Mouse (Mus musculus) cerebellum, adult 18-20 months (tissue): ENCODE data around the gene Bptf.
A peak's percentile ranks its signal among the peaks of the same experiment; 100 is the strongest.
"Not testable (repeated sequence)": the region's sequence is repeated elsewhere in the genome, so short reads cannot be mapped to it uniquely, and the experiment has no call there.

Experiments
- DNase-seq, 2 experiments: peaks; one replicate each; pipeline ENCODE4 v3.0.0; 2021

The Bptf gene

DNA sequence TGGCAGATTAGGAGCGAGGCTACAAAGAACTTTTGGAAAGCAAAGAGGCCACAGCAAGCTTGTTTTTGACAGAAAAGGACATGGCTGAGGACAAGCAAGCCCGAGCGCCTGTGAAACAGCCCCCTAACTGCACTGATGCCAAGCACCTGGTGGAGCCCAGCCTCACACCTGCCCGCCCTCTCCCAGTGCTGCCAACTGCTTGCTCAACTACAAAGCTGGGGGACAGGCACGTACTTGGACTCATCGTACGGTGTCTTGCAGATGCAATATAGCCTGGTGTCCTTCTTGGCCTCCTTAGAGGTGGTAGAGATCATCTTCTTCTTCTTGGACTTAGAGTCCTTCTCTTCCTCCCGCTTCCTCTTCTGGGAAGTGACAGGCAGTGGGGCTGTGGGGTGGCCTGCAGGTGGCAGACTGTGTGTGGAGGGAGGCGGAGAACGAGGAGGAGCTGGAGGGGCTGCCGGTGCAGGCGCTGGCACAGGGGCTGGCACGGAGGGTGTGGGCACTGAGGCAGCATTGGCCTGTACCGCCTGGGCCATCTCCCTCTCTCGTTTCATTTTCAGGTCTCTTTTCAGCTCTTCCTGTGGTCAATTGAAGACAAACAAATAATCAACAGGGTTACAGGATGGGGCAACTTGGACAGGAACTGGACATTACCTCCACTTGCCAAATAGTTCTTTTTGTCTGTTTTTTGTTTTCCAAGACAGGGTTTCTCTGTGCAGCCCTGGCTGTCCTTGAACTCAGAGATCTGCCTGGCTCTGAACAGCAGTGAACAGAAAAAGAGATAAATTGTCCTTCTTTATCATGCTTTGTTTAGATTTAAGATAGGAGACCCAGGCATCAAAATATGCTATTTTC is 84.9 kb downstream of the Bptf start:
- no peak for DNase-seq

- no peak for DNase-seq
Observed at GRCm38 (mm10) chr11:107045546-107045945, 86.4 kb downstream of the Bptf start.

DNA sequence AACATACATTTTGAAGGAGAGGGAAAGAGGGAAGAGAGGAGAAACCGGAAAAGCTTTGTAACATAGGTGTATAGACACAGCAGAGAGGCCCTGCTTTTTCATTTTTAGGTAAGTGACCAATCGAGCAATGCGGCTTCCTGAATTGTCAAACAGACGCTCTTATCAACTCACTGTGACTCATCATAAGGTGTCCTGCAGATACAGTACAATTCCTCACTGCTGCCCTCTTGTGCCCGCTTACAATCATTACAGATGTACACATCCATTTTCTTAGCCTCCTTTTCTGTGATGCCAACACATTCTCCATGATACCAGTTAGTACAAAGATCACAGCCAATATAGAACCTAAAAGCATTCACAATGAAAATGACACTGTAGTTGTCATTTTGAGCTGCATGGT is 87.6 kb downstream of the Bptf start:
- peak; percentile 85 to 88 for DNase-seq

DNA sequence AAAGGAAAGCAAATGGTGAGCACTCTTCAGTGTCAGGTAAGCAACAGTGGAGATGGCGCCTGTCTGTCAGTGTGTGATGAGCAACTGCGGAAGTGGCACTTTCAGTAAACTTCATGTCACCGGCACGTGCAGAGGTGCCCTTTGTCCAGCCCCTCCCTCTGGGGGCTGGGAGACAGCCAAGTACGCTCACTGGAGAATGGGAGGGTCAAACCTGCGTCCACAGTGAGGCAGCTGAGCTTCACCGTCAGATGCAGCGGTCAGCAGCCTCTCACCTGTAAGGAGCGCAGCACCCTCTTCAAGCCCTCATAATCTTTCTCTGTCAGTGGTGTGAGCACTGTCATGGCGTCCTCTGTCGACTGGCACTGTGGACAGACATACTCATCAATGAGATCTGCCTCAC is 88.6 kb downstream of the Bptf start:
- no peak for DNase-seq

DNA sequence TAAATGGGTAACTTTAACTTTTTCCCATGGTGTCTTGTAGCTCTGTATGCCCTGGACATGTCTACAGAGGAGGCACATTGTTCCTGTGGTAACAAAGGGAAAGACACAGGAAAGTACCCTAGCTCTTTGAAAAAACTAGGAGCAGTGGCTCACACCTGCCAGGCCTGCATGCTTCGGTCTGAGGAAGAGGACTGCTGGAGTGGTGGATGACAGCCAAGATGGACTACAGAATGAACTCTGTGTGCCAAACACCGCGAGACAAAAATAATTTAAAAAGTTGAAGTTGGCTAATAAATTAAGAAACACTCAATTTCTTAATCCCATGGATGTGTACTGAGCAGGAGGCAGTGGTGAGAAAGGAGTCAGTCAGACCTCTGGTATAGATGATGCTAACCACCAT is 90.5 kb downstream of the Bptf start:
- DNase-seq, result no peak

DNA sequence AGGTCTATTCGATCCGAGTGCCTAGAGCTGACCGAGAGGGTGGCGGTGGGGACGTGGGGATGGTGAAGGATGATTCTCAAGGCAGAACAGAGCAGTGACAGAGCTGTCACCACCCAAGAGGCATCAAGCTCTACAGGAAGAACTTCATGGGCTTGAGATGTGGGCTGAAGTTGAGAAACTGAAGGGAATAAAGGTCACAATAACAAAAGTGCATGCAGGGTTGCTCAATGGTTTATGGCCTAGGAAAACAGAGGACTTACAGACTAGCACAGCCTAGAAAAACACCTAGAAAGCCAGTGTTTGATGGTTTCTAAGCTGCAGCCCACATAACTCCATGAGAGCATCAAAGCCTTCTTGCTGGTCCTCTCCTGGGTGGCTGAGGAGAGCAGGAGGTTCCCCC is 92.5 kb downstream of the Bptf start:
- DNase-seq, result no peak

GRCm38 (mm10) chr11:107034085-107034810 is 97.7 kb downstream of the Bptf start:
- DNase-seq, result no peak

GRCm38 (mm10) chr11:107031635-107032034 is 100.3 kb downstream of the Bptf start:
- DNase-seq, result no peak

GRCm38 (mm10) chr11:107029536-107029935 is 102.4 kb downstream of the Bptf start:
- DNase-seq, result no peak

GRCm38 (mm10) chr11:107028754-107029153 is 103.2 kb downstream of the Bptf start:
- no peak for DNase-seq

- no peak for DNase-seq
Observed at GRCm38 (mm10) chr11:107028275-107028618, 103.7 kb downstream of the Bptf start.

- DNase-seq, result peak; percentile 84 to 96
Observed at GRCm38 (mm10) chr11:107027431-107028274, 104.3 kb downstream of the Bptf start.

- DNase-seq, result peak in 1 of 2 experiments; percentile 40
Observed at GRCm38 (mm10) chr11:107026554-107027430, 105.1 kb downstream of the Bptf start.

DNA sequence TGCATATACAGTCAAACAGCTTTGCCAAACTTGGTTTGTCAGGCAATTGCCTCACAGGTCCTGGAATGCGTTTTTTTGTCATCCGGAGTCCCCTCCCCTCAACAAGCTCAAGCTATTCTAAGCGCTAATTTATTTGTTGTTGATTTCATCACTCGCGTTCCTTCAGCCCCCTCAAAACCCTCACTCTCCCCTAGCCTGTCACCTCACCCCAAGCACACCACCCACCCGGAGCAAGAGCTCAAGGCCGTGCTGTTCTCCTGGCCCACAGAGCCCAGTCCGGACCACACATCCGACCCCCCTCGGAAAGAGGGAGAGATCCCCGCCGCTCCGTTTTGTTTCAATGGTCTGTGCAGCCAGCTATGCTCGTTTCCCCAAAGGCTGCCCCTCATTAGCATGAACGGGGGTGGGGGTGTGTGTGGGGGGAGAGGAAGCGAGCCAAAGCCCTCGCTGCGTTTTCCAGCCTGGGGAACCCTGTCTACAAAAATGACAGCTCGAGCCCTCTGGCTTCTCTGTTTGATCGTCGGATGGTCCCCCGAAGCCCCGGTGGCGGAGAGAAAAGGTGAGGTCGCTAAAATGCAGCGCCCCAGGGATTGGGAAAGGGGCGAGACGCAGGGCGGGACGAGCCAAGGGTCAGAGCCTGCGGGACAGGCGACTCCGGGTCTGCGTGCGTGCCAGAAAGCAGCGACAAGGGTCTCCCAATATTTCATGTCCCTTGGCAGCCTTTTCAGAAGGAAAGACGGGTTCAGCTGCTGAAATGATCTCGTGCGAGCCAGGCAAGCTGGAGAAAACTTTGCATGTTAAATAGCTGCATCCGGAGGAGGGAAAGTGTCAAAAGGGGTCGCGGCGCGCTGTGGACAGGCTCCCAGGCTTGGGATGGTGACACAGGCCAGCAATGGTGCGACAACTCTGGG is 106.3 kb downstream of the Bptf start, which contains the start of gene 1810010H24Rik:
Gene 1810010H24Rik (plus strand): TSS at position 271 of the 911 bp plus-strand sequence.
- DNase-seq, result peak; percentile 47 to 58

GRCm38 (mm10) chr11:107024406-107024805 is 107.5 kb downstream of the Bptf start:
- no peak for DNase-seq

GRCm38 (mm10) chr11:107022050-107022683 is 109.8 kb downstream of the Bptf start:
- DNase-seq, result no peak

GRCm38 (mm10) chr11:107019722-107020121 is 112.2 kb downstream of the Bptf start:
- DNase-seq, result not testable (repeated sequence)

GRCm38 (mm10) chr11:107019318-107019717 is 112.6 kb downstream of the Bptf start:
- no peak for DNase-seq

DNA sequence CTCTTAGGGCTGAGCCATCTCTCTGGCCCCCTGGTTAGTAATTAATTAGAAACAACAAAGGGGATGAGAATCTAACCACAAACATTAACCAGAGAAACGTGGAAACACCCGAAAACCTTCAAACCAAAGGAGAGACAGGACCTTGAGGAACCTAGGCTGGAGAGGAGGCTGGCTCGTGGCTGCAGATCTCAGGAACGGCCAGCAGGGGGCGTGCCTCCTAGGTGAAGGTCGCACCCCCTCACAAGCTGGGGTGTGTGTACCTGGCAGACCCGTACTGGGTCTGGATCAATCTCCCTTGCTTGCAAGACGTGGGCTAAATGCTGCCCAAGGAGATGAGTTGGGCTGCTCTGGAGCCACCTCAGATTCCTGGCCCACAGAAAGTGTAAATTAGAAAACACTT is 113.3 kb downstream of the Bptf start:
- no peak for DNase-seq

DNA sequence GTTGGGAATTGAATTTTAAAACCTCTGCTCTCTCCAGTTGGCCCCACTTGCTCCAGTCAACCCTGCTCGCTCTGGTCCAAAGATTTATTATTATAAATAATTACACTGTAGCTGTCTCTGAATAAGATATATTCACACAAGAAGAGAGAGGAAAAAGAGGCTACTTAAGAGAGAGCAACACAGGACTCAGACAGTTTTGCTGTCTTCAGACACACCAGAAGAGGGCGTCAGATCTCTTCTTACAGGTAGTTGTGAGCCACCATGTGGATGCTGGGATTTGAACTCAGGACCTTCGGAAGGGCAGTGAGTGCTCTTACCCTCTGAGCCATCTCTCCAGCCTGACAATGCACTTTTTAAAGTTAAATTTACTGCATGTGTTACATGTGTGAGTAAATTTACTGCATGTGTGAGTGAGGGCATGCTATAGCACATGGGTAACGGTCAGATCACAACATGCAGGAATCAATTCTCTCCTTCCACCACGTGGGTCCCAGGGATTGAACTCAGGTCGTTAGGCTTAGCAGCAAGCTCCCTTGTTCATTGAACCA is 114.5 kb downstream of the Bptf start:
- no peak for DNase-seq
